Mouse (Mus musculus) ES-Bruce4 (cell line): ENCODE measurements around the gene Gap43. TPM values are rescaled to one million over a fixed set of nuclear protein-coding genes. Genes with fewer than 3 reads are reported as not detected.
A peak's percentile ranks its signal among the peaks of the same experiment; 100 is the strongest.

ENCODE experiments used
- H3K27ac ChIP-seq: 2 replicates; pipeline ENCODE4 v1.5.1; 2012; ENCODE audit warnings: low read length, inconsistent platforms; ENCODE audit not compliant: insufficient read depth
- H3K27me3 ChIP-seq: 2 replicates; pipeline ENCODE4 v1.6.1; 2012; ENCODE audit warnings: mild to moderate bottlenecking, low read length, inconsistent platforms; ENCODE audit not compliant: control insufficient read depth, poor library complexity, insufficient read depth, severe bottlenecking
- H3K36me3 ChIP-seq: 2 replicates; pipeline ENCODE4 v1.6.1; 2012; ENCODE audit warnings: inconsistent platforms, mild to moderate bottlenecking, low read length, moderate library complexity; ENCODE audit not compliant: control insufficient read depth, poor library complexity, insufficient read depth, severe bottlenecking
- H3K4me1 ChIP-seq: one replicate; pipeline ENCODE4 v1.8.1; 2011; ENCODE audit warnings: low read length; ENCODE audit not compliant: control insufficient read depth, insufficient read depth
- H3K4me3 ChIP-seq: 2 replicates; pipeline ENCODE4 v1.5.1; 2011; ENCODE audit warnings: low read depth, mild to moderate bottlenecking, low read length
- H3K9ac ChIP-seq: 2 replicates; pipeline ENCODE4 v1.6.1; 2012; ENCODE audit warnings: low read depth, mild to moderate bottlenecking, inconsistent platforms; ENCODE audit not compliant: poor library complexity, severe bottlenecking
- H3K9me3 ChIP-seq: replicated peaks from 2 replicates; pipeline ENCODE4 v1.6.1; 2012; ENCODE audit warnings: mild to moderate bottlenecking, low read length, inconsistent platforms; ENCODE audit not compliant: control insufficient read depth, poor library complexity, insufficient read depth, severe bottlenecking
- CTCF ChIP-seq: IDR thresholded peaks from one replicate; pipeline ENCODE4 v1.8.1; 2011; ENCODE audit warnings: low read depth, low read length
- EP300 ChIP-seq: IDR thresholded peaks from 2 replicates; pipeline ENCODE4 v1.6.1; 2011; ENCODE audit warnings: low read depth, low read length; ENCODE audit not compliant: insufficient read depth
- POLR2A ChIP-seq: IDR thresholded peaks from one replicate; pipeline ENCODE4 v1.8.1; 2011; ENCODE audit warnings: low read length; ENCODE audit not compliant: insufficient read depth
- polyA plus RNA-seq: library from polyadenylated mRNA; stranded (reverse); fragments of >200 nt; gene quantifications from 2 replicates; pipeline ENCODE4 v1.2.4, GENCODE M21; 2011; ENCODE audit warnings: low read depth; ENCODE audit not compliant: missing spikeins, insufficient read depth, insufficient read length

Gene Gap43
- polyA plus RNA-seq = 9.9 and 11.2 TPM in 2 replicates

- no peak for TF ChIP-seq POLR2A
- no peak for TF ChIP-seq CTCF
- no peak for TF ChIP-seq EP300
- Histone ChIP-seq H3K27ac (no peak within 1 kb of the TSS), H3K27me3 (no peaks in the 10 kb centered on the region), H3K9ac (peak within 1 kb of the TSS; percentile 48), H3K9me3 (no peaks in the 10 kb centered on the region), H3K4me3 (peak within 1 kb of the TSS; percentile 48), H3K36me3 (no peaks in the 10 kb centered on the region), H3K4me1 (peaks cover 3% of the 10 kb centered on the region)
Measured at GRCm38 (mm10) chr16:42340021-42340768, at the start of gene Gap43. Gap43 (minus strand) TSS chr16:42340651.

GRCm38 (mm10) chr16:42381328-42381838 lies 40.9 kb upstream of the Gap43 start:
- Histone ChIP-seq H3K27me3 (no peaks in the 10 kb centered on the region), H3K9ac (no peak overlapping the region), H3K9me3 (no peaks in the 10 kb centered on the region), H3K36me3 (no peaks in the 10 kb centered on the region), H3K27ac (no peak overlapping the region), H3K4me3 (no peak overlapping the region), H3K4me1 (no peaks in the 10 kb centered on the region)
- TF ChIP-seq CTCF = no peak
- no peak for TF ChIP-seq POLR2A
- TF ChIP-seq EP300 = no peak

DNA sequence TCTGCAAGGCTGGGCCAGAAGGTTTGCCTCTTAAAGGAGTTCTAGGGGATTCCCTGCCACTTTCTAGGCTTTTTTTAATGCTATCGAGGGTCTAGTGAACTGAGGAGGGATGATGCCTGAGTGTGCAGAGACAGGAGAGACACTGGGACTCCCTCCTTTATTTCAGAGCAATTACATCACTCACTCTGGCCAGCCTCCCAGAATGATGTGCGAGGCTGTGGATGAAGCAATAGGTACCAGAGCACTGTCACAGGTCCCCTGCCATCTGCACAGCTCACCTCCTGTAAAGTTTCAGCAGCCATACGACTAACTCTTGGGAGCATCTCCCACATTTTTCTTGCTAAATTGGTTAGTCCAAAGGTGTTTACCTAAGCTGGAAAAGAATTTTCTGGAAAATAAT lies 40.2 kb upstream of the Gap43 start:
- H3K4me1 ChIP-seq = no peaks in the 10 kb centered on the region

GRCm38 (mm10) chr16:42370148-42370547 lies 29.7 kb upstream of the Gap43 start:
- H3K36me3 ChIP-seq = no peaks in the 10 kb centered on the region
- H3K9ac ChIP-seq = no peak overlapping the region
- H3K4me3 ChIP-seq = no peak overlapping the region
- TF ChIP-seq CTCF (no peak), EP300 (no peak), POLR2A (no peak)
- no peak overlapping the region for H3K27ac ChIP-seq
- no peaks in the 10 kb centered on the region for H3K9me3 ChIP-seq
- H3K27me3 ChIP-seq = no peaks in the 10 kb centered on the region
- H3K4me1 ChIP-seq = peaks cover 3% of the 10 kb centered on the region

More for the DNA sequence above, 40.2 kb upstream of the Gap43 start:
- TF ChIP-seq POLR2A (no peak), EP300 (no peak), CTCF (no peak)
- no peak overlapping the region for H3K27ac ChIP-seq
- no peak overlapping the region for H3K4me3 ChIP-seq
- H3K27me3 ChIP-seq = no peaks in the 10 kb centered on the region
- H3K9me3 ChIP-seq = no peaks in the 10 kb centered on the region
- no peaks in the 10 kb centered on the region for H3K36me3 ChIP-seq
- no peak overlapping the region for H3K9ac ChIP-seq

GRCm38 (mm10) chr16:42369346-42369745 lies 28.9 kb upstream of the Gap43 start:
- H3K9me3 ChIP-seq = no peaks in the 10 kb centered on the region
- no peak overlapping the region for H3K9ac ChIP-seq
- H3K4me3 ChIP-seq = no peak overlapping the region
- H3K27me3 ChIP-seq = no peaks in the 10 kb centered on the region
- H3K36me3 ChIP-seq = no peaks in the 10 kb centered on the region
- no peak for TF ChIP-seq POLR2A
- TF ChIP-seq CTCF = peak; percentile 17
- 0 out of 2 replicates have a peak, but pooled peaks have one; percentile 57 for TF ChIP-seq EP300
- no peak overlapping the region for H3K27ac ChIP-seq
- H3K4me1 ChIP-seq = peaks cover 3% of the 10 kb centered on the region

- H3K9me3 ChIP-seq = no peaks in the 10 kb centered on the region
- H3K4me3 ChIP-seq = no peak overlapping the region
- no peaks in the 10 kb centered on the region for H3K36me3 ChIP-seq
- H3K27me3 ChIP-seq = no peaks in the 10 kb centered on the region
- H3K27ac ChIP-seq = no peak overlapping the region
- H3K9ac ChIP-seq = no peak overlapping the region
- TF ChIP-seq EP300 (no peak), CTCF (no peak), POLR2A (no peak)
- no peaks in the 10 kb centered on the region for H3K4me1 ChIP-seq
Measured at GRCm38 (mm10) chr16:42360061-42360460, 19.6 kb upstream of the Gap43 start.
